Mouse (Mus musculus): ENCODE results near the gene Ambp. TPM values are rescaled to one million over a fixed set of nuclear protein-coding genes. Genes with fewer than 3 reads are reported as not detected.

Gene Ambp
- polyA plus RNA-seq, 1 experiment: not detected

GRCm38 (mm10) chr4:63129891-63130624, 24.5 kb downstream of the Ambp start:
- TF ChIP-seq GATA1 (IDR thresholded peaks at IDR 0.05; ENCODE audit: borderline replicate concordance, low read length): no peak
- no peaks in the 10 kb centered on the region for H3K4me1 ChIP-seq
- H3K9me3 ChIP-seq: peaks cover 17% of the 10 kb centered on the region
- no peaks in the 10 kb centered on the region for H3K36me3 ChIP-seq (replicated peaks; ENCODE audit: low read length)
- peaks cover 11% of the 10 kb centered on the region for H3K27me3 ChIP-seq (replicated peaks)
- H3K4me3 ChIP-seq (replicated peaks): no peak overlapping the region

GRCm38 (mm10) chr4:63124861-63125466, 29.6 kb downstream of the Ambp start:
- Histone ChIP-seq H3K9me3 (peaks cover 12% of the 10 kb centered on the region), H3K4me1 (no peaks in the 10 kb centered on the region), H3K4me3 (replicated peaks) (no peak overlapping the region), H3K36me3 (replicated peaks; ENCODE audit: low read length) (no peaks in the 10 kb centered on the region), H3K27me3 (replicated peaks) (peaks cover 16% of the 10 kb centered on the region)
- TF ChIP-seq GATA1 (IDR thresholded peaks at IDR 0.05; ENCODE audit: borderline replicate concordance, low read length) (no peak), FLI1 (IDR thresholded peaks at IDR 0.05; ENCODE audit: low read length) (no peak)

- Histone ChIP-seq H3K4me1 (no peaks in the 10 kb centered on the region), H3K36me3 (replicated peaks; ENCODE audit: low read length) (no peaks in the 10 kb centered on the region), H3K4me3 (replicated peaks) (no peak overlapping the region), H3K9me3 (peaks cover 12% of the 10 kb centered on the region), H3K27me3 (replicated peaks) (peaks cover 60% of the 10 kb centered on the region)
- TF ChIP-seq GATA1 (IDR thresholded peaks at IDR 0.05; ENCODE audit: borderline replicate concordance, low read length): no peak
- no peak for TF ChIP-seq FLI1 (IDR thresholded peaks at IDR 0.05; ENCODE audit: low read length)
Measured at GRCm38 (mm10) chr4:63118639-63119437, 35.8 kb downstream of the Ambp start.

- H3K4me3 ChIP-seq (replicated peaks): no peak overlapping the region
- peaks cover 31% of the 10 kb centered on the region for H3K27me3 ChIP-seq (replicated peaks)
- no peaks in the 10 kb centered on the region for H3K36me3 ChIP-seq (replicated peaks; ENCODE audit: low read length)
- TF ChIP-seq FLI1 (IDR thresholded peaks at IDR 0.05; ENCODE audit: low read length) (no peak), GATA1 (IDR thresholded peaks at IDR 0.05; ENCODE audit: borderline replicate concordance, low read length) (no peak)
- H3K4me1 ChIP-seq: no peaks in the 10 kb centered on the region
- peaks cover 4% of the 10 kb centered on the region; the same call in 1 of the 2 replicates for H3K9me3 ChIP-seq
Measured at GRCm38 (mm10) chr4:63105651-63106050, 48.9 kb downstream of the Ambp start.

- H3K4me3 ChIP-seq (replicated peaks): no peak overlapping the region
- no peaks in the 10 kb centered on the region for H3K36me3 ChIP-seq (replicated peaks; ENCODE audit: low read length)
- peaks cover 6% of the 10 kb centered on the region; the same call in 1 of the 2 replicates for H3K9me3 ChIP-seq
- peaks cover 6% of the 10 kb centered on the region; the same call in 1 of the 2 replicates for H3K4me1 ChIP-seq
- TF ChIP-seq FLI1 (IDR thresholded peaks at IDR 0.05; ENCODE audit: low read length) (no peak), GATA1 (IDR thresholded peaks at IDR 0.05; ENCODE audit: borderline replicate concordance, low read length) (no peak)
- H3K27me3 ChIP-seq (replicated peaks): peaks cover 30% of the 10 kb centered on the region
Measured at GRCm38 (mm10) chr4:63102025-63102424, 52.6 kb downstream of the Ambp start.

- Histone ChIP-seq H3K4me1 (peaks cover 16% of the 10 kb centered on the region; the same call in 1 of the 2 replicates), H3K36me3 (replicated peaks; ENCODE audit: low read length) (no peaks in the 10 kb centered on the region), H3K4me3 (replicated peaks) (no peak overlapping the region), H3K9me3 (peaks cover 17% of the 10 kb centered on the region), H3K27me3 (replicated peaks) (peaks cover 43% of the 10 kb centered on the region)
- no peak for TF ChIP-seq FLI1 (IDR thresholded peaks at IDR 0.05; ENCODE audit: low read length)
- TF ChIP-seq GATA1 (IDR thresholded peaks at IDR 0.05; ENCODE audit: borderline replicate concordance, low read length): no peak
Measured at GRCm38 (mm10) chr4:63100478-63100877, 54.1 kb downstream of the Ambp start.

- TF ChIP-seq GATA1 (IDR thresholded peaks at IDR 0.05; ENCODE audit: borderline replicate concordance, low read length): no peak
- TF ChIP-seq FLI1 (IDR thresholded peaks at IDR 0.05; ENCODE audit: low read length): no peak
- Histone ChIP-seq H3K4me3 (replicated peaks) (peak overlapping the region; percentile 15), H3K4me1 (peaks cover 21% of the 10 kb centered on the region), H3K27me3 (replicated peaks) (peaks cover 45% of the 10 kb centered on the region), H3K36me3 (replicated peaks; ENCODE audit: low read length) (no peaks in the 10 kb centered on the region), H3K9me3 (peaks cover 17% of the 10 kb centered on the region)
Measured at GRCm38 (mm10) chr4:63097603-63098002, 57.0 kb downstream of the Ambp start.

Other genes starting within 250 kb of the Ambp start
- 0.36 and 3.0 TPM in 2 replicates for gene Zfp618, start 189.2 kb downstream of the Ambp start, polyA plus RNA-seq (2012; ENCODE audit: insufficient read depth, low replicate concordance)
- not detected in 2 replicates for gene Kif12, start 17.3 kb upstream of the Ambp start, polyA plus RNA-seq (2012; ENCODE audit: insufficient read depth, low replicate concordance)
- gene Col27a1, start 59.2 kb upstream of the Ambp start, polyA plus RNA-seq (2012; ENCODE audit: insufficient read depth, low replicate concordance): not detected in 2 replicates
- gene Orm1, start 189.8 kb upstream of the Ambp start, polyA plus RNA-seq (2012; ENCODE audit: insufficient read depth, low replicate concordance): not detected in 2 replicates
- gene Orm3, start 201.4 kb upstream of the Ambp start, polyA plus RNA-seq (2012; ENCODE audit: insufficient read depth, low replicate concordance): not detected in 2 replicates
- gene Orm2, start 207.7 kb upstream of the Ambp start, polyA plus RNA-seq (2012; ENCODE audit: insufficient read depth, low replicate concordance): not detected in 2 replicates
- 2.5 and 12.0 TPM in 2 replicates for gene Akna, start 248.6 kb upstream of the Ambp start, polyA plus RNA-seq (2012; ENCODE audit: insufficient read depth, low replicate concordance)